Mouse (Mus musculus) heart, postnatal 0 days (tissue): ENCODE measurements around the gene Pi4k2a.

Experiments
- CTCF ChIP-seq: IDR thresholded peaks from 2 replicates; pipeline ENCODE4 v1.5.1; 2016; ENCODE audit warnings: antibody characterized with exemption, control low read depth, low read depth
- EP300 ChIP-seq: IDR thresholded peaks from 2 replicates; pipeline ENCODE4 v1.6.1; 2016; ENCODE audit warnings: antibody characterized with exemption, low read depth

DNA sequence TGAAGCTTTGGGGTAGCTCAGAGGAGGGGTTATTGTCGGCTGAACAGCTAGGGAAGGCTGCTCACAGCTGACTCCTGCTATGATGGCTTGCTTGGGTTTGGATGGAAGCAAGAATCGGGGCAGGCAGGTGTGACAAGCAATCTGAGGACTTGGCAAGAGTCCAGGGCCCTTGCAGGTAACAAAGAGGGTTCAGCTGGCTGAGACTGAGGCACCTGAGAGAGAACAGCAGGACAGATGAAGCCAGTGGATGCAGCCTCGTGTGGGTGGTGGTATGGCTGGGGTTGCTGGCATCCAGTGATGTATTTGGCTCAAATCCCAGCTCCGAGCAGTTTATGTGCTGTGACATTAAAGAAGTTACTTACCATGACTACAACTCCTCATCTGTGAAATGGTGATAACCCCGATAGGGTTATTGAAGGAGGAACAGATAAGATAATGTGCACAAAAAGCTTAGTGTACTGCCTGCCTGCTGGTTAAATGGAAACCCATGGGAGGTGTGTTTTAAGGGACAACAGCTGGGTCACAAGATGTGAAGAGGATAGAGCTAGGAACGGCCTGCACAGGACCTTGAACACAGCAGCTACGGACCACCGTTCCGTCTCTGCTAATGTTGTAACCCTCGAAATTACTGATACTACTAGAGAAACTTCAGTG, 79.2 kb downstream of the Pi4k2a start:
- TF ChIP-seq CTCF (no peak), EP300 (no peak)
